Mouse (Mus musculus): ENCODE measurements around the gene Psmd13. TPM values are rescaled to one million over a fixed set of nuclear protein-coding genes. Genes with fewer than 3 reads are reported as not detected.
A peak's percentile ranks its signal among the peaks of the same experiment; 100 is the strongest.

Gene Psmd13
- polyA plus RNA-seq, 1 experiment from 2014 or later = 246 TPM

GRCm38 (mm10) chr7:140844905-140845665, 36.7 kb upstream of the Psmd13 start, which contains the start of gene Scgb1c1:
Scgb1c1 (plus strand) TSS chr7:140845547.
- Histone ChIP-seq H3K4me1 (ENCODE audit: insufficient read depth, low read length) (0 out of 2 replicates have a peak, but pooled peaks cover 2% of the 10 kb centered on the region), H3K9me3 (ENCODE audit: low read length) (no peaks in the 10 kb centered on the region), H3K4me3 (ENCODE audit: low read length) (no peak within 1 kb of the TSS), H3K27ac (ENCODE audit: low read length) (no peak within 1 kb of the TSS), H3K4me2 (replicated peaks; ENCODE audit: low read depth, low read length) (no peak within 1 kb of the TSS), H3K36me3 (ENCODE audit: insufficient read depth, low read length) (no peaks in the 10 kb centered on the region), H3K27me3 (ENCODE audit: insufficient read depth, low read length) (peaks cover 10% of the 10 kb centered on the region; the same call in 1 of the 2 replicates), H3K9ac (replicated peaks; ENCODE audit: low read length) (no peak within 1 kb of the TSS)
- 29% methylated on average over 14 of the region's 14 CpGs for WGBS
- ATAC-seq (ENCODE audit: low FRiP score, low TSS enrichment) = peak; percentile 83

GRCm38 (mm10) chr7:140845683-140846082, 36.1 kb upstream of the Psmd13 start:
- 55% methylated on average over 4 of the region's 4 CpGs for WGBS

GRCm38 (mm10) chr7:140846676-140847075, 35.1 kb upstream of the Psmd13 start:
- WGBS = 80% methylated on average over 10 of the region's 10 CpGs
- H3K9me3 ChIP-seq (ENCODE audit: low read length) = no peaks in the 10 kb centered on the region

More at GRCm38 (mm10) chr7:140845683-140846082, 36.1 kb upstream of the Psmd13 start:
- peaks cover 7% of the 10 kb centered on the region; the same call in 1 of the 2 replicates for H3K27me3 ChIP-seq (ENCODE audit: insufficient read depth, low read length)
- no peak for ATAC-seq (ENCODE audit: low FRiP score, low TSS enrichment)
- H3K36me3 ChIP-seq (ENCODE audit: insufficient read depth, low read length) = no peaks in the 10 kb centered on the region
- H3K4me3 ChIP-seq (ENCODE audit: low read length) = no peak overlapping the region
- H3K9ac ChIP-seq (replicated peaks; ENCODE audit: low read length) = no peak overlapping the region
- 0 out of 2 replicates have a peak, but pooled peaks cover 2% of the 10 kb centered on the region for H3K4me1 ChIP-seq (ENCODE audit: insufficient read depth, low read length)
- no peak overlapping the region for H3K27ac ChIP-seq (ENCODE audit: low read length)
- no peak overlapping the region for H3K4me2 ChIP-seq (replicated peaks; ENCODE audit: low read depth, low read length)
- no peaks in the 10 kb centered on the region for H3K9me3 ChIP-seq (ENCODE audit: low read length)

GRCm38 (mm10) chr7:140847755-140848580, 33.8 kb upstream of the Psmd13 start, which contains the start of gene Odf3:
Odf3 (plus strand) TSS chr7:140847805.
- Histone ChIP-seq H3K27me3 (ENCODE audit: insufficient read depth, low read length) (peaks cover 2% of the 10 kb centered on the region; the same call in 1 of the 2 replicates), H3K4me1 (ENCODE audit: insufficient read depth, low read length) (0 out of 2 replicates have a peak, but pooled peaks cover 2% of the 10 kb centered on the region), H3K9ac (replicated peaks; ENCODE audit: low read length) (0 out of 2 replicates have a peak within 1 kb of the TSS, but pooled peaks have one; percentile 5), H3K27ac (ENCODE audit: low read length) (no peak within 1 kb of the TSS), H3K4me3 (ENCODE audit: low read length) (no peak within 1 kb of the TSS), H3K36me3 (ENCODE audit: insufficient read depth, low read length) (peaks cover 16% of the 10 kb centered on the region), H3K9me3 (ENCODE audit: low read length) (no peaks in the 10 kb centered on the region), H3K4me2 (replicated peaks; ENCODE audit: low read depth, low read length) (no peak within 1 kb of the TSS)
- no peak for ATAC-seq (ENCODE audit: low FRiP score, low TSS enrichment)
- WGBS = 63% methylated on average over 11 of the region's 11 CpGs

More at GRCm38 (mm10) chr7:140846676-140847075, 35.1 kb upstream of the Psmd13 start:
- no peak overlapping the region for H3K27ac ChIP-seq (ENCODE audit: low read length)
- peaks cover 2% of the 10 kb centered on the region; the same call in 1 of the 2 replicates for H3K27me3 ChIP-seq (ENCODE audit: insufficient read depth, low read length)
- no peak overlapping the region for H3K4me3 ChIP-seq (ENCODE audit: low read length)
- ATAC-seq (ENCODE audit: low FRiP score, low TSS enrichment) = no peak
- no peak overlapping the region for H3K4me2 ChIP-seq (replicated peaks; ENCODE audit: low read depth, low read length)
- H3K4me1 ChIP-seq (ENCODE audit: insufficient read depth, low read length) = 0 out of 2 replicates have a peak, but pooled peaks cover 2% of the 10 kb centered on the region
- H3K9ac ChIP-seq (replicated peaks; ENCODE audit: low read length) = no peak overlapping the region
- H3K36me3 ChIP-seq (ENCODE audit: insufficient read depth, low read length) = peaks cover 4% of the 10 kb centered on the region

- Histone ChIP-seq H3K27ac (ENCODE audit: low read length) (no peak overlapping the region), H3K4me1 (ENCODE audit: insufficient read depth, low read length) (0 out of 2 replicates have a peak, but pooled peaks cover 2% of the 10 kb centered on the region), H3K4me3 (ENCODE audit: low read length) (no peak overlapping the region), H3K9me3 (ENCODE audit: low read length) (no peaks in the 10 kb centered on the region), H3K36me3 (ENCODE audit: insufficient read depth, low read length) (peaks cover 22% of the 10 kb centered on the region), H3K9ac (replicated peaks; ENCODE audit: low read length) (no peak overlapping the region), H3K4me2 (replicated peaks; ENCODE audit: low read depth, low read length) (no peak overlapping the region), H3K27me3 (ENCODE audit: insufficient read depth, low read length) (no peaks in the 10 kb centered on the region)
- ATAC-seq (ENCODE audit: low FRiP score, low TSS enrichment) = no peak
- 88% methylated on average over 10 of the region's 10 CpGs for WGBS
Measured at GRCm38 (mm10) chr7:140848591-140848990, 33.2 kb upstream of the Psmd13 start.

GRCm38 (mm10) chr7:140851916-140852315, 29.9 kb upstream of the Psmd13 start:
- no peaks in the 10 kb centered on the region for H3K9me3 ChIP-seq (ENCODE audit: low read length)
- no peak for ATAC-seq (ENCODE audit: low FRiP score, low TSS enrichment)

GRCm38 (mm10) chr7:140853386-140853785, 28.4 kb upstream of the Psmd13 start:
- H3K9ac ChIP-seq (replicated peaks; ENCODE audit: low read length) = no peak overlapping the region
- no peak overlapping the region for H3K4me2 ChIP-seq (replicated peaks; ENCODE audit: low read depth, low read length)
- H3K9me3 ChIP-seq (ENCODE audit: low read length) = no peaks in the 10 kb centered on the region
- peaks cover 17% of the 10 kb centered on the region for H3K4me1 ChIP-seq (ENCODE audit: insufficient read depth, low read length)
- H3K4me3 ChIP-seq (ENCODE audit: low read length) = no peak overlapping the region
- H3K27me3 ChIP-seq (ENCODE audit: insufficient read depth, low read length) = no peaks in the 10 kb centered on the region
- H3K27ac ChIP-seq (ENCODE audit: low read length) = no peak overlapping the region
- WGBS = 82% methylated on average over 9 of the region's 9 CpGs
- no peak for ATAC-seq (ENCODE audit: low FRiP score, low TSS enrichment)
- peaks cover 29% of the 10 kb centered on the region for H3K36me3 ChIP-seq (ENCODE audit: insufficient read depth, low read length)

More at GRCm38 (mm10) chr7:140851916-140852315, 29.9 kb upstream of the Psmd13 start:
- Histone ChIP-seq H3K36me3 (ENCODE audit: insufficient read depth, low read length) (peaks cover 29% of the 10 kb centered on the region), H3K27ac (ENCODE audit: low read length) (no peak overlapping the region), H3K9ac (replicated peaks; ENCODE audit: low read length) (no peak overlapping the region), H3K4me2 (replicated peaks; ENCODE audit: low read depth, low read length) (no peak overlapping the region), H3K27me3 (ENCODE audit: insufficient read depth, low read length) (no peaks in the 10 kb centered on the region), H3K4me1 (ENCODE audit: insufficient read depth, low read length) (peaks cover 9% of the 10 kb centered on the region), H3K4me3 (ENCODE audit: low read length) (no peak overlapping the region)
- 90% methylated on average over 4 of the region's 4 CpGs for WGBS

GRCm38 (mm10) chr7:140854483-140854882, 27.3 kb upstream of the Psmd13 start:
- no peak overlapping the region for H3K4me2 ChIP-seq (replicated peaks; ENCODE audit: low read depth, low read length)
- no peak for ATAC-seq (ENCODE audit: low FRiP score, low TSS enrichment)
- WGBS = 87% methylated on average over 18 of the region's 18 CpGs

GRCm38 (mm10) chr7:140855181-140855580, 26.6 kb upstream of the Psmd13 start:
- Histone ChIP-seq H3K27me3 (ENCODE audit: insufficient read depth, low read length) (no peaks in the 10 kb centered on the region), H3K9ac (replicated peaks; ENCODE audit: low read length) (peak overlapping the region; percentile 93), H3K36me3 (ENCODE audit: insufficient read depth, low read length) (peaks cover 47% of the 10 kb centered on the region), H3K4me2 (replicated peaks; ENCODE audit: low read depth, low read length) (peak overlapping the region; percentile 99), H3K9me3 (ENCODE audit: low read length) (no peaks in the 10 kb centered on the region), H3K27ac (ENCODE audit: low read length) (no peak overlapping the region), H3K4me1 (ENCODE audit: insufficient read depth, low read length) (peaks cover 20% of the 10 kb centered on the region), H3K4me3 (ENCODE audit: low read length) (peak overlapping the region; percentile 92)
- 71% methylated on average over 9 of the region's 9 CpGs for WGBS
- no peak for ATAC-seq (ENCODE audit: low FRiP score, low TSS enrichment)

More at GRCm38 (mm10) chr7:140854483-140854882, 27.3 kb upstream of the Psmd13 start:
- no peak overlapping the region for H3K9ac ChIP-seq (replicated peaks; ENCODE audit: low read length)
- peaks cover 40% of the 10 kb centered on the region for H3K36me3 ChIP-seq (ENCODE audit: insufficient read depth, low read length)
- H3K27ac ChIP-seq (ENCODE audit: low read length) = no peak overlapping the region
- no peaks in the 10 kb centered on the region for H3K27me3 ChIP-seq (ENCODE audit: insufficient read depth, low read length)
- no peaks in the 10 kb centered on the region for H3K9me3 ChIP-seq (ENCODE audit: low read length)
- H3K4me3 ChIP-seq (ENCODE audit: low read length) = no peak overlapping the region
- peaks cover 20% of the 10 kb centered on the region for H3K4me1 ChIP-seq (ENCODE audit: insufficient read depth, low read length)
